Comparison of ENCODE assay signal across 13 mouse cellular contexts in the genomic region with DNA sequence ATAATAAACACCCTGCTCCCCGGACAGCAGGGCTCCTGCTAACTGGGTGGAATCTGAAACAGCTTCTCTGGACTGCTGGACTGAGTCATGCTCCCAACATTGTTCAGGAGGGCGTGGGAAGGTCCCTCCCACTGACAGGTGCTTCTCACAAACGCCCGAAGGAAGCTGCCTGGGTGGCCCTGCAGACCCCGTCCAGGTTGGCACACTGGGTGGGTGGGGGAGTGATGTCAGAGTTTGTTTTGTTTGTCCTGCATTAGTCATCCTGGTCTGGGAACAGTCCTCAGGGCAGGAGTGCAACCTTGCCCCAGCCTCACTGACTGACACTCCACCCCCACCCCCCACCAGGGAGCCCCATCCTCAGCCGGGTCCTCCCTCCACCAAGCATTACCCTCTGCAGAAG.
A peak's percentile ranks its signal among the peaks of the same experiment; 100 is the strongest.
DNase-seq lines count a peak whose midpoint lies in the region; ATAC-seq and TF ChIP-seq lines count a peak whose summit lies in the region.
"Had no signal": no experiment of that assay in that cellular context is flagged by ENCODE, and none has a peak within 500 bp of the region (broad histone marks: within the 10 kb centered on the region; RNA-seq: fewer than 3 reads in every experiment).

No protein-coding gene starts in this region.

- H3K27ac ChIP-seq in ES-Bruce4 (ENCODE audit: insufficient read depth, low read length): peak overlapping the region; percentile 24; the same call in 1 of the 2 replicates
- no peak overlapping the region for H3K27ac ChIP-seq in intestine, postnatal 0 days (ENCODE audit: low read depth, low read length)
- H3K27ac ChIP-seq in midbrain, embryonic 15.5 days: no peak overlapping the region
- H3K27ac ChIP-seq: hindbrain, embryonic 14.5 days had no signal

- H3K27me3 ChIP-seq in ES-Bruce4 (ENCODE audit: control insufficient read depth, insufficient read depth, low read length, poor library complexity, severe bottlenecking): no peaks in the 10 kb centered on the region
- H3K27me3 ChIP-seq in intestine, postnatal 0 days (replicated peaks; ENCODE audit: control insufficient read depth, insufficient read depth, low read length): no peaks in the 10 kb centered on the region
- H3K27me3 ChIP-seq in midbrain, embryonic 15.5 days (replicated peaks): no peaks in the 10 kb centered on the region

- peaks cover 2% of the 10 kb centered on the region for H3K4me1 ChIP-seq in ES-Bruce4 (ENCODE audit: control insufficient read depth, insufficient read depth, low read length)
- H3K4me1 ChIP-seq in intestine, postnatal 0 days (replicated peaks; ENCODE audit: control insufficient read depth, insufficient read depth, low read length): no peaks in the 10 kb centered on the region
- no peaks in the 10 kb centered on the region for H3K4me1 ChIP-seq in midbrain, embryonic 15.5 days

- DNase-seq in frontal cortex, postnatal 14 days (ENCODE audit: low spot score in 2 of 2): no peak
- peak; percentile 26 to 62 for DNase-seq in kidney, postnatal 4 days
- DNase-seq in kidney, adult 11 months: no peak
- DNase-seq in yolk sac, embryonic 10.5 days (ENCODE audit: low spot score): no peak
- DNase-seq: adrenal gland, postnatal 36 days; B cell, adult 2 months; cerebellum, adult 11-12 months; lung, embryonic 14.5 days had no signal

- no peak overlapping the region for H3K9ac ChIP-seq in ES-Bruce4 (ENCODE audit: low read depth, poor library complexity, severe bottlenecking)
- H3K9ac ChIP-seq in intestine, postnatal 0 days (ENCODE audit: low read depth, low read length): no peak overlapping the region
- no peak overlapping the region for H3K9ac ChIP-seq in midbrain, embryonic 15.5 days
- H3K9ac ChIP-seq: hindbrain, embryonic 14.5 days; lung, embryonic 14.5 days had no signal

- WGBS in intestine, postnatal 0 days: 22% methylated on average over 6 of the region's 6 CpGs
- 76% methylated on average over 6 of the region's 6 CpGs for WGBS in midbrain, embryonic 15.5 days

- peak; percentile 50; the same call in 1 of the 2 replicates for ATAC-seq in frontal cortex, adult (ENCODE audit: low TSS enrichment)
- ATAC-seq in intestine, postnatal 0 days: peak; percentile 62
- no peak for ATAC-seq in midbrain, embryonic 15.5 days (replicated peaks)

- peak overlapping the region; percentile 6; the same call in 1 of the 2 replicates for H3K4me2 ChIP-seq in intestine, postnatal 0 days (replicated peaks; ENCODE audit: low read depth)
- H3K4me2 ChIP-seq in midbrain, embryonic 15.5 days: no peak overlapping the region
- H3K4me2 ChIP-seq: hindbrain, embryonic 14.5 days; lung, embryonic 14.5 days had no signal

- TF ChIP-seq EP300 in ES-Bruce4 (IDR thresholded peaks at IDR 0.05; ENCODE audit: insufficient read depth, low read depth, low read length): peak; percentile 60; the same call in 1 of the 2 replicates

- no peak for TF ChIP-seq POLR2A in ES-Bruce4 (IDR thresholded peaks at IDR 0.05; ENCODE audit: insufficient read depth, low read length)

- no peak for TF ChIP-seq CTCF in ES-Bruce4 (IDR thresholded peaks at IDR 0.05; ENCODE audit: low read depth, low read length)
- no peak for TF ChIP-seq CTCF in intestine, postnatal 0 days (IDR thresholded peaks at IDR 0.05; ENCODE audit: low read depth)

- no peaks in the 10 kb centered on the region for H3K9me3 ChIP-seq in ES-Bruce4 (replicated peaks; ENCODE audit: control insufficient read depth, insufficient read depth, low read length, poor library complexity, severe bottlenecking)
- no peaks in the 10 kb centered on the region for H3K9me3 ChIP-seq in intestine, postnatal 0 days (ENCODE audit: control insufficient read depth)
- no peaks in the 10 kb centered on the region for H3K9me3 ChIP-seq in midbrain, embryonic 15.5 days

- H3K4me3 ChIP-seq in ES-Bruce4 (ENCODE audit: low read depth, low read length): no peak overlapping the region
- H3K4me3 ChIP-seq in intestine, postnatal 0 days (ENCODE audit: low read depth, low read length): no peak overlapping the region
- H3K4me3 ChIP-seq in midbrain, embryonic 15.5 days: no peak overlapping the region

- no peaks in the 10 kb centered on the region for H3K36me3 ChIP-seq in ES-Bruce4 (ENCODE audit: control insufficient read depth, insufficient read depth, low read length, poor library complexity, severe bottlenecking)
- peaks cover 5% of the 10 kb centered on the region; the same call in 1 of the 2 replicates for H3K36me3 ChIP-seq in intestine, postnatal 0 days (ENCODE audit: control insufficient read depth, insufficient read depth)
- H3K36me3 ChIP-seq in midbrain, embryonic 15.5 days (replicated peaks): no peaks in the 10 kb centered on the region

Comparison
In these comparisons a context has a peak if more than half of its experiments do, and no peak if none do; other contexts are left out.
1. DNase-seq: peak in kidney, postnatal 4 days (2 of 2); none in frontal cortex, postnatal 14 days (0 of 2), kidney, adult 11 months (single experiment) and yolk sac, embryonic 10.5 days (single experiment).